Mouse (Mus musculus): ENCODE results near the gene Zfp866. TPM values are rescaled to one million over a fixed set of nuclear protein-coding genes. Genes with fewer than 3 reads are reported as not detected.

The Zfp866 gene
- polyA plus RNA-seq, 1 experiment, result 24.4 TPM

DNA sequence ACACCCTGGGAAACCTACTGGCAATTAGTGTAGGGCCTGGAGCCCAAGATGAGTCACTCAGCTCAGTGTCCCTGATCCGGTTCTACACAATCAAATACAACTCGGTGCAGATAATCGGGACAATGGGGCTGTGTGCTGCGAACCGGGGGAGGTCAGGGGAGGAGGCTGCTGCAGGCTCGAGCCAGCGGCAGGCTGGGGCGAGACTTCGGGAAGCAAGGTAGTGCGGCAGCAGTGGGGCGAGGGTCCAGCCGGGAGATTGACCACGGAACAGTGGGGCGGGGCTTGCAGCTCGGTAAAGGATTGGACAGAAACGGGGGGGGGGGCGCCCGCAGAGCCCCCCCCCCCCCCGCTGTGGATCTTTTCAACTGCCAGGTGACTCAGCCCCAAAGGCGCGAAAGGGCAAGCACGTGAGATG is 31.0 kb upstream of the Zfp866 start:
- DNase-seq, result no peak
- TF ChIP-seq CTCF (IDR thresholded peaks at IDR 0.05; ENCODE audit: borderline replicate concordance, control insufficient read depth, extremely low read depth, insufficient read depth, low read length, poor library complexity), result no peak
- TF ChIP-seq POLR2A (IDR thresholded peaks at IDR 0.05; ENCODE audit: control insufficient read depth, extremely low read depth, insufficient read depth, low read length, poor library complexity), result no peak
- Histone ChIP-seq H3K36me3 (ENCODE audit: control insufficient read depth, insufficient read depth, low read length) (peaks cover 14% of the 10 kb centered on the region), H3K4me1 (replicated peaks; ENCODE audit: control insufficient read depth, insufficient read depth, low read length) (peaks cover 14% of the 10 kb centered on the region), H3K27ac (ENCODE audit: control insufficient read depth, insufficient read depth, low read length) (peak overlapping the region; percentile 34; the same call in 1 of the 2 replicates), H3K4me3 (ENCODE audit: control insufficient read depth, insufficient read depth, low read length) (peak overlapping the region; percentile 40), H3K27me3 (ENCODE audit: control insufficient read depth, insufficient read depth, low read length) (no peaks in the 10 kb centered on the region)
- 2% methylated on average over 19 of the region's 22 CpGs for WGBS

GRCm38 (mm10) chr8:69820466-69820865 is 29.5 kb upstream of the Zfp866 start:
- WGBS, result 99% methylated on average over 9 of the region's 9 CpGs
- TF ChIP-seq CTCF (IDR thresholded peaks at IDR 0.05; ENCODE audit: borderline replicate concordance, control insufficient read depth, extremely low read depth, insufficient read depth, low read length, poor library complexity) (no peak), POLR2A (IDR thresholded peaks at IDR 0.05; ENCODE audit: control insufficient read depth, extremely low read depth, insufficient read depth, low read length, poor library complexity) (no peak)

GRCm38 (mm10) chr8:69815396-69815795 is 24.4 kb upstream of the Zfp866 start:
- no peak overlapping the region for H3K4me3 ChIP-seq (ENCODE audit: control insufficient read depth, insufficient read depth, low read length)
- H3K27ac ChIP-seq (ENCODE audit: control insufficient read depth, insufficient read depth, low read length), result no peak overlapping the region
- 99% methylated on average over 4 of the region's 4 CpGs for WGBS
- no peak for DNase-seq
- no peaks in the 10 kb centered on the region for H3K4me1 ChIP-seq (replicated peaks; ENCODE audit: control insufficient read depth, insufficient read depth, low read length)
- TF ChIP-seq POLR2A (IDR thresholded peaks at IDR 0.05; ENCODE audit: control insufficient read depth, extremely low read depth, insufficient read depth, low read length, poor library complexity), result no peak
- TF ChIP-seq CTCF (IDR thresholded peaks at IDR 0.05; ENCODE audit: borderline replicate concordance, control insufficient read depth, extremely low read depth, insufficient read depth, low read length, poor library complexity), result no peak
- H3K36me3 ChIP-seq (ENCODE audit: control insufficient read depth, insufficient read depth, low read length), result peaks cover 60% of the 10 kb centered on the region
- no peaks in the 10 kb centered on the region for H3K27me3 ChIP-seq (ENCODE audit: control insufficient read depth, insufficient read depth, low read length)

More at GRCm38 (mm10) chr8:69820466-69820865, 29.5 kb upstream of the Zfp866 start:
- H3K27me3 ChIP-seq (ENCODE audit: control insufficient read depth, insufficient read depth, low read length), result no peaks in the 10 kb centered on the region
- peaks cover 14% of the 10 kb centered on the region for H3K4me1 ChIP-seq (replicated peaks; ENCODE audit: control insufficient read depth, insufficient read depth, low read length)
- peaks cover 22% of the 10 kb centered on the region for H3K36me3 ChIP-seq (ENCODE audit: control insufficient read depth, insufficient read depth, low read length)
- no peak for DNase-seq
- H3K27ac ChIP-seq (ENCODE audit: control insufficient read depth, insufficient read depth, low read length), result no peak overlapping the region
- no peak overlapping the region for H3K4me3 ChIP-seq (ENCODE audit: control insufficient read depth, insufficient read depth, low read length)

- peaks cover 60% of the 10 kb centered on the region for H3K36me3 ChIP-seq (ENCODE audit: control insufficient read depth, insufficient read depth, low read length)
Measured at GRCm38 (mm10) chr8:69814881-69815280, 23.9 kb upstream of the Zfp866 start.

GRCm38 (mm10) chr8:69809820-69810219 is 18.8 kb upstream of the Zfp866 start:
- Histone ChIP-seq H3K4me3 (ENCODE audit: control insufficient read depth, insufficient read depth, low read length) (no peak overlapping the region), H3K36me3 (ENCODE audit: control insufficient read depth, insufficient read depth, low read length) (peaks cover 54% of the 10 kb centered on the region), H3K27me3 (ENCODE audit: control insufficient read depth, insufficient read depth, low read length) (no peaks in the 10 kb centered on the region), H3K4me1 (replicated peaks; ENCODE audit: control insufficient read depth, insufficient read depth, low read length) (peaks cover 11% of the 10 kb centered on the region), H3K27ac (ENCODE audit: control insufficient read depth, insufficient read depth, low read length) (no peak overlapping the region)
- no peak for DNase-seq
- TF ChIP-seq CTCF (IDR thresholded peaks at IDR 0.05; ENCODE audit: borderline replicate concordance, control insufficient read depth, extremely low read depth, insufficient read depth, low read length, poor library complexity), result no peak
- no peak for TF ChIP-seq POLR2A (IDR thresholded peaks at IDR 0.05; ENCODE audit: control insufficient read depth, extremely low read depth, insufficient read depth, low read length, poor library complexity)
- WGBS, result 62% methylated on average over 3 of the region's 3 CpGs

More at GRCm38 (mm10) chr8:69814881-69815280, 23.9 kb upstream of the Zfp866 start:
- 100% methylated on average over 2 of the region's 2 CpGs for WGBS
- Histone ChIP-seq H3K27ac (ENCODE audit: control insufficient read depth, insufficient read depth, low read length) (no peak overlapping the region), H3K27me3 (ENCODE audit: control insufficient read depth, insufficient read depth, low read length) (no peaks in the 10 kb centered on the region), H3K4me3 (ENCODE audit: control insufficient read depth, insufficient read depth, low read length) (no peak overlapping the region), H3K4me1 (replicated peaks; ENCODE audit: control insufficient read depth, insufficient read depth, low read length) (no peaks in the 10 kb centered on the region)
- TF ChIP-seq POLR2A (IDR thresholded peaks at IDR 0.05; ENCODE audit: control insufficient read depth, extremely low read depth, insufficient read depth, low read length, poor library complexity) (no peak), CTCF (IDR thresholded peaks at IDR 0.05; ENCODE audit: borderline replicate concordance, control insufficient read depth, extremely low read depth, insufficient read depth, low read length, poor library complexity) (no peak)
- no peak for DNase-seq

DNA sequence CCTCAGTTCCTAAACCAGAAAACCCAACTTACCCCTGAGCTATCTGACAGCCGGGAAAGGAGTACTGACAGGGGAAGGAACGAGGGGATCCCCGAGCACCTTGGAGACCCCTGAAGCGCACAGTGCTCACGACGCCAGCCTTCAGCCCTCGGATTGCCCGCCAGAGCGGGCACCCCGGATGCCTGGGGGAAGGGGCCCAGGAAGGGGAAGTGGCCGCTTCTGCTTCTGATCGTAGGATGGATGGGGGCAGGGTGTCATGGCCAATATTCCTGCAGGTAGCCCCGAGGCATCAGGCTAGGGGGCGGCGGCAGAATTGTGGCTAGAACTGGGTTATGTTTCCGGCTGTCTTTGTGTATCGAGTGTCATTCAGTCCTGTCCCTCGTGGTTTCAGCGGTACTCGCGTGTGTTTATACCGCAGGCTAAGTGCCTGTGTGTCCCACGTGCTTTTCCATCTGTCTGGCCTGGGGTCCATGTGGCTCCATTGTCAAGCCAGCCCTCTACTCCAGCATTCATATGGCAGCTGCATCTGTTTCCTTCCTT is 18.0 kb upstream of the Zfp866 start:
- WGBS, result under 1% methylated on average over 23 of the region's 23 CpGs
- DNase-seq, result peak; percentile 60
- H3K36me3 ChIP-seq (ENCODE audit: control insufficient read depth, insufficient read depth, low read length), result peaks cover 53% of the 10 kb centered on the region
- H3K27me3 ChIP-seq (ENCODE audit: control insufficient read depth, insufficient read depth, low read length), result no peaks in the 10 kb centered on the region
- H3K27ac ChIP-seq (ENCODE audit: control insufficient read depth, insufficient read depth, low read length), result peak overlapping the region; percentile 78
- TF ChIP-seq CTCF (IDR thresholded peaks at IDR 0.05; ENCODE audit: borderline replicate concordance, control insufficient read depth, extremely low read depth, insufficient read depth, low read length, poor library complexity) (0 out of 2 replicates have a peak, but pooled peaks have one; percentile 24), POLR2A (IDR thresholded peaks at IDR 0.05; ENCODE audit: control insufficient read depth, extremely low read depth, insufficient read depth, low read length, poor library complexity) (no peak)
- peaks cover 11% of the 10 kb centered on the region for H3K4me1 ChIP-seq (replicated peaks; ENCODE audit: control insufficient read depth, insufficient read depth, low read length)
- peak overlapping the region; percentile 86 for H3K4me3 ChIP-seq (ENCODE audit: control insufficient read depth, insufficient read depth, low read length)

All from thymus, adult 2 months (tissue).